Mouse (Mus musculus) embryonic facial prominence, embryonic 11.5 days (tissue): Measurements from ENCODE around the gene Tmem97. TPM values are rescaled to one million over a fixed set of nuclear protein-coding genes. Genes with fewer than 3 reads are reported as not detected.
"Not testable (repeated sequence)": the region's sequence is repeated elsewhere in the genome, so short reads cannot be mapped to it uniquely, and the experiment has no call there.

Source experiments
- ATAC-seq: fragments of 200-750 bp; cut with Nextera tagmentation; replicated peaks from 2 replicates; pipeline ENCODE4 v1.8.0; 2017; ENCODE audit warnings: low read depth; ENCODE audit not compliant: insufficient number of reproducible peaks, low FRiP score, low TSS enrichment
- DNase-seq: peaks from one replicate; pipeline ENCODE4 v3.0.0-alpha.2; 2015; ENCODE audit warnings: low spot score
- H3K27ac ChIP-seq: fragments of 300-500 bp; sonication (generic); replicated peaks from 2 replicates; pipeline ENCODE4 v1.5.1; 2014; ENCODE audit warnings: mild to moderate bottlenecking, low read depth, low read length, control low read depth
- H3K27me3 ChIP-seq: fragments of 300-500 bp; sonication (generic); 2 replicates; pipeline ENCODE4 v1.6.1; 2014; ENCODE audit warnings: mild to moderate bottlenecking, low read length, moderate library complexity, mixed read lengths; ENCODE audit not compliant: control insufficient read depth, insufficient read depth
- H3K36me3 ChIP-seq: fragments of 300-500 bp; sonication (generic); replicated peaks from 2 replicates; pipeline ENCODE4 v1.6.1; 2014; ENCODE audit warnings: low read depth, mild to moderate bottlenecking, low read length, moderate library complexity, mixed read lengths; ENCODE audit not compliant: control insufficient read depth, insufficient read depth
- H3K4me1 ChIP-seq: fragments of 300-500 bp; sonication (generic); 2 replicates; pipeline ENCODE4 v1.6.1; 2014; ENCODE audit warnings: low read length, mixed read lengths; ENCODE audit not compliant: control insufficient read depth, insufficient read depth
- H3K4me2 ChIP-seq: fragments of 300-500 bp; sonication (generic); 2 replicates; pipeline ENCODE4 v1.6.1; 2014; ENCODE audit warnings: low read depth, mild to moderate bottlenecking, control low read depth, low read length, moderate library complexity
- H3K4me3 ChIP-seq: fragments of 300-500 bp; sonication (generic); 2 replicates; pipeline ENCODE4 v1.5.1; 2014; ENCODE audit warnings: low read depth, low read length, control low read depth
- H3K9ac ChIP-seq: fragments of 300-500 bp; sonication (generic); replicated peaks from 2 replicates; pipeline ENCODE4 v1.6.1; 2014; ENCODE audit warnings: mild to moderate bottlenecking, control low read depth, low read length
- H3K9me3 ChIP-seq: fragments of 300-500 bp; sonication (generic); replicated peaks from 2 replicates; pipeline ENCODE4 v1.6.1; 2016; ENCODE audit warnings: mild to moderate bottlenecking, low read length, inconsistent platforms, mixed read lengths; ENCODE audit not compliant: control insufficient read depth
- WGBS: fragments of 180-500 bp; shearing (Covaris S2); extraction: QIAGEN DNeasy Blood & Tissue Kit; methylation state at CpG from one replicate; pipeline ENCODE4 v1.1.7; 2014; 5-methylcytosine and 5-hydroxymethylcytosine counted together
- polyA plus RNA-seq: library from polyadenylated mRNA; unstranded; fragments of >200 nt; fragmentation: Nextera tagmentation; extraction: Ambion mirVana; gene quantifications from 2 replicates; pipeline ENCODE4 v1.2.1, GENCODE M21; 2014

Gene Tmem97
- polyA plus RNA-seq, 1 experiment from 2014 or later: 73.7 TPM

DNA sequence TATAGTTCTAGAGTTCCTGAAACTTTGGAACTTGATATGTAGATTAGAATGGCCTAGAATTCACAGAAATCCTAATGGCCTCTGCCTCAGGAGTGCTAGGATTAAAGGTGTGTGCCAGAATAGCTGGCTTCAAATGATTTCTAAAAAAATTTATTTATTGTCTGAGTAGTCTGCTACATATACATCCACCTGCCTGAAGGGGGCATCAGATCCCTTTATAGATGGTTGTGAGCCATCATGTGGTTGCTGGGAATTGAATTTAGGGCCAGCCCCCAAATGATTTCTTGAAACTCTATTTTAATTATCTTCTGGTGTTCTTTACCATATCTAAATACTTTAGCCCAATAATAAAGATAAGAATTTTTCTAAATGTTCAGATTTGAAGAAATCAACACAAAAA lies 35.5 kb upstream of the Tmem97 start:
- Histone ChIP-seq H3K4me1 (no peaks in the 10 kb centered on the region), H3K4me2 (no peak overlapping the region), H3K4me3 (no peak overlapping the region), H3K9me3 (no peaks in the 10 kb centered on the region), H3K27me3 (no peaks in the 10 kb centered on the region), H3K27ac (no peak overlapping the region), H3K36me3 (no peaks in the 10 kb centered on the region; the same call in 1 of the 2 replicates), H3K9ac (no peak overlapping the region)
- DNase-seq (no peak), ATAC-seq (no peak)

DNA sequence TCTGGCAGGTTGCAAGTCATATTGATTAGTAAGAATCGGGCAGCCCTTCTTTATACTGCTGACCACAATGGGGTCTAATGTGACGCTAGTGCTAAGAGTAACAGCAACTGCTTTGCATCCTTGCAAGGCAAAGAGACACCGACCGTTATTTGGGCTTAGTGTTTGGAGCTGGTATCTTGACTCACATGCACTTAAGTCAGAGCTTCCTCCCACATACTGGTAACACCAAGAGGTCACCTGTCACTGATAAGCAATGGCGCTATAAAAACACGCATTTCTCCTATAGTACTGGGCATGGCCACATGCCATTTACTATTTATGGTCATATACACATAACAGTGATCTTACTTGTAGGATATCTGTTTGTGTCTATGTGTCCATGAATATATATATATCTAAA lies 32.3 kb upstream of the Tmem97 start:
- no peak for DNase-seq
- no peak overlapping the region for H3K4me3 ChIP-seq
- no peak overlapping the region for H3K9ac ChIP-seq
- no peak overlapping the region for H3K4me2 ChIP-seq
- H3K4me1 ChIP-seq: no peaks in the 10 kb centered on the region
- WGBS: 91% methylated on average over 6 of the region's 6 CpGs
- no peak for ATAC-seq
- H3K36me3 ChIP-seq: no peaks in the 10 kb centered on the region; the same call in 1 of the 2 replicates
- H3K9me3 ChIP-seq: no peaks in the 10 kb centered on the region
- H3K27ac ChIP-seq: no peak overlapping the region
- no peaks in the 10 kb centered on the region for H3K27me3 ChIP-seq

DNA sequence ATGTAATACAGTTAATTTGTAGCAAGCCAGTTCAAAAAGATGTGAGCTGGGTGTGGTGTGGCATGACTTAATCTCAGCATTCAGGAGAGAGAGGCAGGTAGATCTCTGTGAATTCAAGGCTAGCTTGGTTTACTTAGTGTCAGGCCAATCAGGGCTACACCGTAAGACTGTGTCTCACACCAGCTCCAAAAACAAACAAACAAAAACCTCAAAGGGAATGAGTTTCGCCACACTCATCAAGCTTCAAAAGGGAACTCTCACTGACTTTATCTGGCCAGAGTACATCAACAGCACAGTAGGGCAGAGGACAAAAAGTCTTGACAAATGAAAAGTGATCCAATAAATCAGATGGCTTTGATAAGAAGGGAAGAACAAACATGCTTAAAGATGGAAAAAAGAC lies 24.4 kb upstream of the Tmem97 start:
- H3K4me1 ChIP-seq: no peaks in the 10 kb centered on the region
- no peak overlapping the region for H3K27ac ChIP-seq
- ATAC-seq (no peak), DNase-seq (no peak)
- H3K9ac ChIP-seq: no peak overlapping the region
- H3K36me3 ChIP-seq: no peaks in the 10 kb centered on the region; the same call in 1 of the 2 replicates
- H3K4me3 ChIP-seq: no peak overlapping the region
- 68% methylated on average over 2 of the region's 2 CpGs for WGBS
- no peak overlapping the region for H3K4me2 ChIP-seq
- H3K27me3 ChIP-seq: no peaks in the 10 kb centered on the region
- H3K9me3 ChIP-seq: no peaks in the 10 kb centered on the region

DNA sequence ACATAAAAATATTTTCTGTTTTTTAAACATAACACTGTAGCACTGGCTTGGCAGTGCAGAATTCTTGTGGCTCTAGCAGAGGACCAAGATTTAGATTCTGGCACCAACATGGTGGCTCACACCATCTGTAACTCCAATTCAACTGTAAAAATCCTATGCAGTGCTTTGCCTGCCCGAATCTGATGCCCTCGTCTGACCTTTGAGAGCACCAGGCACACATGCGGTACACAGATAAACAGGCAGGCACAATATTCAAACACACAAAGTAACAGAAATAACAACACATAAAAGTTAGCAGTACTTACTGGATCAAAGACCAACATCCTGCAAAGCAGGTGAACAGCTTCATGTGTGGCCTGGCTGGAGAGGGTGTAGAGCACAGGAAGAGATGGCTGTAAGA lies 24.0 kb upstream of the Tmem97 start:
- 92% methylated on average over 3 of the region's 3 CpGs for WGBS

DNA sequence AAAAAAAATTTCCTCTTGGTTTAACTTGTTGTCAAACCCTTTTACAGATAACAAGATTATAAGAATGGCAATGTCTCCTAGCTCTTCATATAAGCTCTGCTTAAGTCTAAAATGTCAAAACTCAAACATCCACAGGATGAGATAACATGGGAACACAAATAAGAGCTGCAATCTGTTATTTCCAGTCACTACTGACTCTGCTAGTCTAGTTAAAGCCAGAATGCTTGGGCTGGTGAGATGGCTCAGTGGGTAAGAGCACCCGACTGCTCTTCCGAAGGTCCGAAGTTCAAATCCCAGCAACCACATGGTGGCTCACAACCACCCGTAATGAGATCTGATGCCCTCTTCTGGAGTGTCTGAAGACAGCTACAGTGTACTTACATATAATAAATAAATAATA lies 23.5 kb upstream of the Tmem97 start:
- not testable (repeated sequence) for DNase-seq, H3K9me3 ChIP-seq, H3K27ac ChIP-seq, H3K36me3 ChIP-seq, H3K4me2 ChIP-seq, H3K4me3 ChIP-seq, H3K4me1 ChIP-seq, H3K27me3 ChIP-seq, H3K9ac ChIP-seq, ATAC-seq
- 90% methylated on average over 3 of the region's 4 CpGs for WGBS

More for the DNA sequence above, 24.0 kb upstream of the Tmem97 start:
- ATAC-seq (no peak), DNase-seq (no peak)
- H3K9me3 ChIP-seq: no peaks in the 10 kb centered on the region
- no peaks in the 10 kb centered on the region; the same call in 1 of the 2 replicates for H3K36me3 ChIP-seq
- no peak overlapping the region for H3K9ac ChIP-seq
- no peak overlapping the region for H3K4me2 ChIP-seq
- no peak overlapping the region for H3K27ac ChIP-seq
- no peak overlapping the region for H3K4me3 ChIP-seq
- H3K4me1 ChIP-seq: no peaks in the 10 kb centered on the region
- H3K27me3 ChIP-seq: no peaks in the 10 kb centered on the region

DNA sequence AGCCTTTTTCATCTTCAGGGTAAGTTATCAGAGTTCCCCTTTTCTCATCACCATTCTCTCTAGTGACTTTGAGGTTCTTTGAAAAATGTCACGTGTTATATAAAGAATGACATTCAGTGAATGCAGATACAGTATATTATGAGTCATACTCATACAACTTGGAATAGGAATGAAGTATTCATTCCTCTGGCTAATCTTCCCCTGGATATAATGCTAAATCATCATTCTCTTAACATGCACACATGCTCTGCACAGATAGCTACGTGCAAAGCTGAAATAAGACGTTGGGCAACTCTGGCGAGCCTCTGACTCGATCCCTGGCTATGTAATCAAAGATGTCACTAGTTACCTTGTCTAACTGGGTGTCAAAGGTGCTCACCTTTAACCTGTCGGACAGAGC lies 21.3 kb upstream of the Tmem97 start:
- WGBS: 87% methylated on average over 6 of the region's 6 CpGs
- no peaks in the 10 kb centered on the region for H3K4me1 ChIP-seq
- H3K4me3 ChIP-seq: no peak overlapping the region
- no peak overlapping the region for H3K4me2 ChIP-seq
- H3K9me3 ChIP-seq: no peaks in the 10 kb centered on the region
- H3K27me3 ChIP-seq: no peaks in the 10 kb centered on the region
- no peaks in the 10 kb centered on the region; the same call in 1 of the 2 replicates for H3K36me3 ChIP-seq
- DNase-seq: no peak
- H3K9ac ChIP-seq: no peak overlapping the region
- ATAC-seq: no peak
- no peak overlapping the region for H3K27ac ChIP-seq

DNA sequence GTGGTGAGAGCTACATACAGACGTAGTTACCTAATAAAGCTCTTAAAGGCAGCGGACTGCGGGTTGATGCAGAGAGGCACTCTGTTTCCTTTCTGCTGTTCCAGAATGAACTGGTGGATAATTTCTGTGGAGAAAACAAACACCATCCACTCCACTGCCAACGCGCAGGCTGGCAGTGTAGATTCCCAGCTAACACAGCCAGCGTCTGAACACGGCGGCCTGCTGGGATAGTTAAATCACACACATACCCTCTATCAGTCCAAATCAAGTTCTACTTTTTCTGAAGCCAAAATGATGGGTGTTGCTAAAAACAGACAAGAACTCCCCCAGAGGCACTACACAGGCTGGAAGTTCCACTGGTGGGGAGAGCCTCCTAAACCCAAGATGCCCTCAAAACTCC lies 20.9 kb upstream of the Tmem97 start:
- no peak for DNase-seq
- no peak overlapping the region for H3K9ac ChIP-seq
- H3K27ac ChIP-seq: no peak overlapping the region
- WGBS: 95% methylated on average over 8 of the region's 8 CpGs
- H3K27me3 ChIP-seq: no peaks in the 10 kb centered on the region
- no peaks in the 10 kb centered on the region for H3K4me1 ChIP-seq
- no peaks in the 10 kb centered on the region; the same call in 1 of the 2 replicates for H3K36me3 ChIP-seq
- no peak for ATAC-seq
- H3K4me3 ChIP-seq: no peak overlapping the region
- H3K9me3 ChIP-seq: no peaks in the 10 kb centered on the region
- no peak overlapping the region for H3K4me2 ChIP-seq

DNA sequence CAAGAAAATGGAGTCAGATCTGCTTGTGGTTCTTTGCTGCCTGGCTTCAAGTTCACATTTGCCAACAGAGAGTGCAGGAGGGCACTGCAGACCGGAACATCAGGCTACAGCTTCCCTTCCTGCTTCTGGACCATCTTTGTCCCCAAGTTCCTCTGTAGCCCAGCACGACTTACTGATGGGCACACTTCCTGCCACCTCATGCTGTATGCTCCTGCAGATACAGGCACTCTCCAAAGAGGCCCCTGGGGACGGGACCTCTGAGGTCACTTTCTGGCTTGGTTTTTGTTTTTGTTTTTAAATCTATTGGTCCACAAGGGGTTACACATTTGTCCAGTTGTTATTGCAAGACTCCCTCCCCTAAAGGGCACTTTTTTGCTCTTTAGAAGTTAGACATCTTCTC lies 19.2 kb upstream of the Tmem97 start:
- Histone ChIP-seq H3K9me3 (no peaks in the 10 kb centered on the region), H3K4me2 (no peak overlapping the region), H3K9ac (no peak overlapping the region), H3K27me3 (no peaks in the 10 kb centered on the region), H3K4me3 (no peak overlapping the region), H3K4me1 (no peaks in the 10 kb centered on the region), H3K27ac (no peak overlapping the region), H3K36me3 (no peaks in the 10 kb centered on the region; the same call in 1 of the 2 replicates)
- ATAC-seq: no peak
- no peak for DNase-seq
- WGBS: 47% methylated on average over 3 of the region's 3 CpGs
